Mouse (Mus musculus): Measurements from ENCODE around the gene H2al1e. TPM values are rescaled to one million over a fixed set of nuclear protein-coding genes. Genes with fewer than 3 reads are reported as not detected.
"Not testable (repeated sequence)": the region's sequence is repeated elsewhere in the genome, so short reads cannot be mapped to it uniquely, and the experiment has no call there.

The H2al1e gene
- polyA plus RNA-seq, 1 experiment from 2014 or later: not detected

DNA sequence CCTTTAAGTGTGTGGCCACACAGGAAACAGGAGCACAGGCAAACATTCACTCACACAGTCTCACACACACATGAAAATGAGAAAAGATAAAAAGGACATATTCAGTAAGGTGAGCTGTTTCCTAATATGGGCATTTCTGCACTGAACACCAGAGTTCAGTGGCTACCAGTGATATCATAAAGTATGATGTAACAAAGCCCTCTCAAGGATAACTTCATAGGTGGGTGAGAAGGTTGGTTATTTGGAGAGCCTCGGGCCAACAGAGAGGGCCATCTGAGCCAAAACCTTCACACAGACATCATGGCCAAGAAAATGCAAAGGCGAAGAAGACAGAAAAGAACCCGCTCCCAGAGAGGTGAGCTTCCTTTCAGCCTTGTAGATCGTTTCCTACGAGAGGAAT lies 12.6 kb downstream of the H2al1e start, which contains the start of gene H2al1i:
Gene H2al1i (plus strand): TSS at position 301 of the 400 bp plus-strand sequence.
- not testable (repeated sequence) for H3K4me2 ChIP-seq (ENCODE audit: low read length); H3K9me3 ChIP-seq (replicated peaks; ENCODE audit: low read length); H3K27me3 ChIP-seq (ENCODE audit: insufficient read depth, low read length); DNase-seq (ENCODE audit: low spot score); H3K4me3 ChIP-seq (replicated peaks; ENCODE audit: low read depth, low read length); H3K27ac ChIP-seq; ATAC-seq (replicated peaks; ENCODE audit: low FRiP score, low read depth); H3K4me1 ChIP-seq (replicated peaks; ENCODE audit: insufficient read depth, low read length); H3K9ac ChIP-seq (ENCODE audit: low read depth, low read length); H3K36me3 ChIP-seq (ENCODE audit: insufficient read depth, low read length)
- 100% methylated on average over 3 of the region's 5 CpGs for WGBS

DNA sequence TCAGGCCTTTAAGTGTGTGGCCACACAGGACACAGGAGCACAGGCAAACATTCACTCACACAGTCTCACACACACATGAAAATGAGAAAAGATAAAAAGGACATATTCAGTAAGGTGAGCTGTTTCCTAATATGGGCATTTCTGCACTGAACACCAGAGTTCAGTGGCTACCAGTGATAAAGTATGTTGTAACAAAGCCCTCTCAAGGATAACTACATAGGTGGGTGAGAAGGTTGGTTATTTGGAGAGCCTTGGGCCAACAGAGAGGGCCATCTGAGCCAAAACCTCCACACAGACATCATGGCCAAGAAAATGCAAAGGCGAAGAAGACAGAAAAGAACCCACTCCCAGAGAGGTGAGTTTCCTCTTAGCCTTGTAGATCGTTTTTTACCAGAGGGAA lies 15.8 kb downstream of the H2al1e start, which contains the start of gene H2al1j:
Gene H2al1j (plus strand): TSS at position 301 of the 400 bp plus-strand sequence.
- H3K9ac ChIP-seq (ENCODE audit: low read depth, low read length); DNase-seq (ENCODE audit: low spot score); ATAC-seq (replicated peaks; ENCODE audit: low FRiP score, low read depth); H3K27me3 ChIP-seq (ENCODE audit: insufficient read depth, low read length); H3K4me2 ChIP-seq (ENCODE audit: low read length); H3K36me3 ChIP-seq (ENCODE audit: insufficient read depth, low read length); H3K27ac ChIP-seq; H3K4me1 ChIP-seq (replicated peaks; ENCODE audit: insufficient read depth, low read length); H3K4me3 ChIP-seq (replicated peaks; ENCODE audit: low read depth, low read length); H3K9me3 ChIP-seq (replicated peaks; ENCODE audit: low read length): not testable (repeated sequence)
- WGBS: 96% methylated on average over 2 of the region's 2 CpGs

DNA sequence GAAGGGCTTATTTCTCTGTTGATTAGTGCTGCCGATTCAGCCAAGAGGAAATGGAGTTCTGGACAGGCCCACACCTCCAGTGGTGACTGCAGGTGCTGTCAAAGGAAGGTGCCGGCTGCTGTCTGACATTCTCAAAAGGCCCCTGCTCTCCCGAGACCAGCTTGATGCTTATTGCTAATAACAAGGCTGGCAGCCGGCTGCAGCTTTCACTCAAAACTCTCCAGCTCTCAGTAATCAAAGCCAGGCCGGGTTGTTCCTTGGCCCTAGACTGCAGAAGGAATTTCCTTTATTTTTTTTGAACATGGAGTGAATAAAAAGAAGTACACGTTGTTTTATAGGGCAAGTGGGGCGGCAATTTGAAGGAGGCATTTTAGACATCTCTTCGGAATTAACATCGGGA lies 34.0 kb downstream of the H2al1e start:
- no peak overlapping the region for H3K4me3 ChIP-seq (replicated peaks; ENCODE audit: low read depth, low read length)
- H3K4me1 ChIP-seq (replicated peaks; ENCODE audit: insufficient read depth, low read length): no peaks in the 10 kb centered on the region
- TF ChIP-seq CTCF (IDR thresholded peaks at IDR 0.05; ENCODE audit: low read depth): no peak
- H3K27ac ChIP-seq: no peak overlapping the region
- WGBS: 76% methylated on average over 9 of the region's 9 CpGs
- no peaks in the 10 kb centered on the region for H3K36me3 ChIP-seq (ENCODE audit: insufficient read depth, low read length)
- no peaks in the 10 kb centered on the region for H3K27me3 ChIP-seq (ENCODE audit: insufficient read depth, low read length)
- ATAC-seq (replicated peaks; ENCODE audit: low FRiP score, low read depth) (no peak), DNase-seq (ENCODE audit: low spot score) (no peak)
- H3K9me3 ChIP-seq (replicated peaks; ENCODE audit: low read length): no peaks in the 10 kb centered on the region
- H3K9ac ChIP-seq (ENCODE audit: low read depth, low read length): no peak overlapping the region
- H3K4me2 ChIP-seq (ENCODE audit: low read length): no peak overlapping the region

DNA sequence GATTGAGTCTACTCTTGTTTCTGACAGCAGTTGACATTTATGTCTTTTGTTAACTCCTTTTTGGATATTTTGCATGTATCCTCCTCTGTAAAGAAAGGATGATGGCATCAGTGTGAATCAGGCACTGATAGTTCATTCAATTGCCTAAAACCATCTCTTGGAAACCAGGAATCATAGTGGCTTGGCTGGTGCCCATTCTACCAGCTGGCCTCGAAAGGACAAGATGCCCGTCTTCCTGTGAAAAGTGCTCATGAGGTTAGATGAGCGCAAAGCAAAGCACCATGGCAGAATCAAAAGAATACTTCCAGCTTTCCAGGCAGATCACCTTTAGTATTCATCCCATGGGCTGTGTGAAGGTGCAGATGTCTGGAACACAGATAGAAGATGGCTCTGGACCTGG lies 35.0 kb downstream of the H2al1e start:
- 92% methylated on average over 3 of the region's 3 CpGs for WGBS
- H3K9me3 ChIP-seq (replicated peaks; ENCODE audit: low read length): no peaks in the 10 kb centered on the region
- H3K27me3 ChIP-seq (ENCODE audit: insufficient read depth, low read length): no peaks in the 10 kb centered on the region
- no peak overlapping the region for H3K27ac ChIP-seq
- no peaks in the 10 kb centered on the region for H3K36me3 ChIP-seq (ENCODE audit: insufficient read depth, low read length)
- H3K4me1 ChIP-seq (replicated peaks; ENCODE audit: insufficient read depth, low read length): no peaks in the 10 kb centered on the region
- H3K4me3 ChIP-seq (replicated peaks; ENCODE audit: low read depth, low read length): no peak overlapping the region
- no peak for ATAC-seq (replicated peaks; ENCODE audit: low FRiP score, low read depth)
- no peak for TF ChIP-seq CTCF (IDR thresholded peaks at IDR 0.05; ENCODE audit: low read depth)
- DNase-seq (ENCODE audit: low spot score): no peak
- H3K9ac ChIP-seq (ENCODE audit: low read depth, low read length): no peak overlapping the region
- H3K4me2 ChIP-seq (ENCODE audit: low read length): no peak overlapping the region

DNA sequence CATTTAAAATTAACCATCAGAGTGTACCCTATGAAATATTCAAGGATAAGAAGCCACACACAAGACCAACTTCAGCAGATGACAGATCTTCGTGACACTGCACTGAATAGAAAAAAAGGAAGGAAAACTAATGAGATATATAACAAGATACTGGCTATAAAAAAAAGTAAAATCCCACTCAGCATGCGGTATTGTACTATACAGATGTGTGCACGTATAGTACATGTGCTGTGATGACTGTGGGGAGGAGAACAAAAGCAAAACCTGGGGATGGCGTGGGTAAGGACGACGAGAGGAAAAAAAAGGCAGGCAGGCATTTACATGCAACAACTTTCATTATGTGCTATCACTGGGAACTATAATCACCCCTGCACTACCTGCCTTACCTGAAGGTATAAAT lies 49.1 kb downstream of the H2al1e start:
- no peak overlapping the region for H3K27ac ChIP-seq
- TF ChIP-seq CTCF (IDR thresholded peaks at IDR 0.05; ENCODE audit: low read depth): no peak
- H3K4me2 ChIP-seq (ENCODE audit: low read length): no peak overlapping the region
- H3K27me3 ChIP-seq (ENCODE audit: insufficient read depth, low read length): no peaks in the 10 kb centered on the region
- H3K36me3 ChIP-seq (ENCODE audit: insufficient read depth, low read length): no peaks in the 10 kb centered on the region
- 82% methylated on average over 6 of the region's 6 CpGs for WGBS
- no peak for ATAC-seq (replicated peaks; ENCODE audit: low FRiP score, low read depth)
- H3K4me3 ChIP-seq (replicated peaks; ENCODE audit: low read depth, low read length): no peak overlapping the region
- no peak overlapping the region for H3K9ac ChIP-seq (ENCODE audit: low read depth, low read length)
- no peaks in the 10 kb centered on the region for H3K9me3 ChIP-seq (replicated peaks; ENCODE audit: low read length)
- DNase-seq (ENCODE audit: low spot score): no peak
- H3K4me1 ChIP-seq (replicated peaks; ENCODE audit: insufficient read depth, low read length): no peaks in the 10 kb centered on the region

DNA sequence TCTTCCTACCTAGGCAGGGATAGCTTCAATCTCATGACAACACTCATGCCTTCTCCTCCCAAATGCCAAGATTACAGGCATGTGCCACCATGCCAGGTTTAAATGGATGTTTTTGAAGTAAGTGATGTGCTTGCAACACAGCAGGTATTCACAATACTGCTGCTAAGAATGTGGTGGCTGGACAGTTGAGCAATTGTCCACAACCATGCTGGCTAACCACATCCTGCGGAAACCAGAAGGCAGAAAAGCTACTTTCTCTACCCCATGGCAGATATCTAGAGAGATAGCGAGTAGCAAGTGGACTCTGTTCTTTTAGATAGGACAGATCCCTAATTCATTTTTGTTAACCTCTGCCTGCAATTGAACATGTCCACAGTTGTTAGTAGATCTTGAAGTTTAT lies 49.5 kb downstream of the H2al1e start:
- no peak for ATAC-seq (replicated peaks; ENCODE audit: low FRiP score, low read depth)

More for the DNA sequence above, 49.5 kb downstream of the H2al1e start:
- Histone ChIP-seq H3K4me2 (ENCODE audit: low read length) (no peak overlapping the region), H3K36me3 (ENCODE audit: insufficient read depth, low read length) (no peaks in the 10 kb centered on the region), H3K27me3 (ENCODE audit: insufficient read depth, low read length) (no peaks in the 10 kb centered on the region), H3K9ac (ENCODE audit: low read depth, low read length) (no peak overlapping the region), H3K4me1 (replicated peaks; ENCODE audit: insufficient read depth, low read length) (no peaks in the 10 kb centered on the region), H3K4me3 (replicated peaks; ENCODE audit: low read depth, low read length) (no peak overlapping the region), H3K27ac (no peak overlapping the region), H3K9me3 (replicated peaks; ENCODE audit: low read length) (no peaks in the 10 kb centered on the region)
- no peak for DNase-seq (ENCODE audit: low spot score)
- no peak for TF ChIP-seq CTCF (IDR thresholded peaks at IDR 0.05; ENCODE audit: low read depth)
- 81% methylated on average over 2 of the region's 2 CpGs for WGBS

Other genes with a start within 250 kb of the H2al1e start
- gene H2al1a, start 12.7 kb upstream of the H2al1e start, polyA plus RNA-seq (2015; fragmentation: Nextera tagmentation; extraction: Ambion mirVana): not detected in 2 replicates
- gene H2al1b, start 9.5 kb upstream of the H2al1e start, polyA plus RNA-seq (2015; fragmentation: Nextera tagmentation; extraction: Ambion mirVana): not detected in 2 replicates
- gene H2al1c, start 6.3 kb upstream of the H2al1e start, polyA plus RNA-seq (2015; fragmentation: Nextera tagmentation; extraction: Ambion mirVana): not detected in 2 replicates
- not detected in 2 replicates for gene H2al1d, start 3.1 kb upstream of the H2al1e start, polyA plus RNA-seq (2015; fragmentation: Nextera tagmentation; extraction: Ambion mirVana)
- not detected in 2 replicates for gene H2al1f, start 3.2 kb downstream of the H2al1e start, polyA plus RNA-seq (2015; fragmentation: Nextera tagmentation; extraction: Ambion mirVana)
- gene H2al1g, start 6.3 kb downstream of the H2al1e start, polyA plus RNA-seq (2015; fragmentation: Nextera tagmentation; extraction: Ambion mirVana): not detected in 2 replicates
- not detected in 2 replicates for gene H2al1h, start 9.6 kb downstream of the H2al1e start, polyA plus RNA-seq (2015; fragmentation: Nextera tagmentation; extraction: Ambion mirVana)
- not detected in 2 replicates for gene H2al1i, start 12.7 kb downstream of the H2al1e start, polyA plus RNA-seq (2015; fragmentation: Nextera tagmentation; extraction: Ambion mirVana)
- gene H2al1j, start 15.9 kb downstream of the H2al1e start, polyA plus RNA-seq (2015; fragmentation: Nextera tagmentation; extraction: Ambion mirVana): not detected in 2 replicates